Mouse (Mus musculus): ENCODE measurements around the gene Vat1l. TPM values are rescaled to one million over a fixed set of nuclear protein-coding genes. Genes with fewer than 3 reads are reported as not detected.

Gene Vat1l
- polyA plus RNA-seq, 1 experiment from 2014 or later = 18.7 TPM

- no peaks in the 10 kb centered on the region for H3K27me3 ChIP-seq
- ATAC-seq (ENCODE audit: low FRiP score, low read depth) = no peak
- no peaks in the 10 kb centered on the region for H3K36me3 ChIP-seq
Measured at GRCm38 (mm10) chr8:114363167-114363566, 157.8 kb downstream of the Vat1l start.

GRCm38 (mm10) chr8:114363656-114364055 is 158.2 kb downstream of the Vat1l start:
- no peaks in the 10 kb centered on the region for H3K27me3 ChIP-seq
- H3K36me3 ChIP-seq = no peaks in the 10 kb centered on the region
- H3K4me2 ChIP-seq (replicated peaks) = no peak overlapping the region
- H3K9me3 ChIP-seq = no peaks in the 10 kb centered on the region
- H3K9ac ChIP-seq (replicated peaks) = no peak overlapping the region
- peaks cover 3% of the 10 kb centered on the region; the same call in 1 of the 2 replicates for H3K4me1 ChIP-seq
- ATAC-seq (ENCODE audit: low FRiP score, low read depth) = no peak
- H3K4me3 ChIP-seq = no peak overlapping the region
- H3K27ac ChIP-seq (replicated peaks) = no peak overlapping the region
- 77% methylated on average over 8 of the region's 8 CpGs for WGBS

More at GRCm38 (mm10) chr8:114363167-114363566, 157.8 kb downstream of the Vat1l start:
- Histone ChIP-seq H3K9me3 (no peaks in the 10 kb centered on the region), H3K4me3 (no peak overlapping the region), H3K9ac (replicated peaks) (no peak overlapping the region), H3K4me1 (peaks cover 3% of the 10 kb centered on the region; the same call in 1 of the 2 replicates), H3K4me2 (replicated peaks) (no peak overlapping the region), H3K27ac (replicated peaks) (no peak overlapping the region)
- 67% methylated on average over 5 of the region's 5 CpGs for WGBS

- Histone ChIP-seq H3K9ac (replicated peaks) (no peak overlapping the region), H3K27ac (replicated peaks) (no peak overlapping the region), H3K4me1 (no peaks in the 10 kb centered on the region), H3K4me3 (no peak overlapping the region), H3K9me3 (no peaks in the 10 kb centered on the region), H3K4me2 (replicated peaks) (peak overlapping the region; percentile 16; the same call in 1 of the 2 replicates), H3K27me3 (no peaks in the 10 kb centered on the region), H3K36me3 (peaks cover 8% of the 10 kb centered on the region; the same call in 1 of the 2 replicates)
- no peak for ATAC-seq (ENCODE audit: low FRiP score, low read depth)
- WGBS = 46% methylated on average over 27 of the region's 27 CpGs
Measured at GRCm38 (mm10) chr8:114369038-114369976, 163.9 kb downstream of the Vat1l start.

GRCm38 (mm10) chr8:114374390-114374789 is 169.0 kb downstream of the Vat1l start:
- no peak for ATAC-seq (ENCODE audit: low FRiP score, low read depth)
- Histone ChIP-seq H3K27me3 (no peaks in the 10 kb centered on the region), H3K36me3 (peaks cover 8% of the 10 kb centered on the region; the same call in 1 of the 2 replicates), H3K4me2 (replicated peaks) (no peak overlapping the region), H3K9ac (replicated peaks) (no peak overlapping the region), H3K27ac (replicated peaks) (no peak overlapping the region), H3K4me3 (no peak overlapping the region), H3K9me3 (no peaks in the 10 kb centered on the region), H3K4me1 (no peaks in the 10 kb centered on the region)
- WGBS = 88% methylated on average over 6 of the region's 6 CpGs

GRCm38 (mm10) chr8:114384189-114384588 is 178.8 kb downstream of the Vat1l start:
- Histone ChIP-seq H3K27me3 (no peaks in the 10 kb centered on the region), H3K36me3 (no peaks in the 10 kb centered on the region), H3K4me3 (no peak overlapping the region), H3K9me3 (no peaks in the 10 kb centered on the region), H3K9ac (replicated peaks) (no peak overlapping the region), H3K4me1 (no peaks in the 10 kb centered on the region), H3K27ac (replicated peaks) (no peak overlapping the region), H3K4me2 (replicated peaks) (no peak overlapping the region)
- WGBS = 77% methylated on average over 3 of the region's 3 CpGs
- no peak for ATAC-seq (ENCODE audit: low FRiP score, low read depth)

- Histone ChIP-seq H3K27me3 (no peaks in the 10 kb centered on the region), H3K4me3 (no peak overlapping the region), H3K36me3 (no peaks in the 10 kb centered on the region), H3K9me3 (no peaks in the 10 kb centered on the region), H3K4me2 (replicated peaks) (no peak overlapping the region), H3K27ac (replicated peaks) (no peak overlapping the region), H3K9ac (replicated peaks) (no peak overlapping the region), H3K4me1 (no peaks in the 10 kb centered on the region)
- WGBS = 92% methylated on average over 4 of the region's 4 CpGs
- no peak for ATAC-seq (ENCODE audit: low FRiP score, low read depth)
Measured at GRCm38 (mm10) chr8:114387494-114387893, 182.1 kb downstream of the Vat1l start.

GRCm38 (mm10) chr8:114390465-114391254 is 185.2 kb downstream of the Vat1l start:
- no peak overlapping the region for H3K4me3 ChIP-seq
- no peak for ATAC-seq (ENCODE audit: low FRiP score, low read depth)
- no peak overlapping the region for H3K9ac ChIP-seq (replicated peaks)
- H3K4me2 ChIP-seq (replicated peaks) = no peak overlapping the region
- H3K27ac ChIP-seq (replicated peaks) = no peak overlapping the region
- H3K36me3 ChIP-seq = no peaks in the 10 kb centered on the region
- H3K27me3 ChIP-seq = no peaks in the 10 kb centered on the region
- no peaks in the 10 kb centered on the region for H3K4me1 ChIP-seq
- no peaks in the 10 kb centered on the region for H3K9me3 ChIP-seq
- 93% methylated on average over 12 of the region's 13 CpGs for WGBS

GRCm38 (mm10) chr8:114398326-114398725 is 192.9 kb downstream of the Vat1l start:
- Histone ChIP-seq H3K9ac (replicated peaks) (no peak overlapping the region), H3K4me2 (replicated peaks) (no peak overlapping the region), H3K36me3 (no peaks in the 10 kb centered on the region), H3K27ac (replicated peaks) (no peak overlapping the region), H3K4me3 (no peak overlapping the region), H3K9me3 (no peaks in the 10 kb centered on the region), H3K27me3 (no peaks in the 10 kb centered on the region), H3K4me1 (no peaks in the 10 kb centered on the region; the same call in 1 of the 2 replicates)
- no peak for ATAC-seq (ENCODE audit: low FRiP score, low read depth)
- WGBS = 93% methylated on average over 5 of the region's 5 CpGs

- no peaks in the 10 kb centered on the region for H3K36me3 ChIP-seq
- 96% methylated on average over 5 of the region's 5 CpGs for WGBS
- H3K4me1 ChIP-seq = no peaks in the 10 kb centered on the region; the same call in 1 of the 2 replicates
- no peak overlapping the region for H3K4me3 ChIP-seq
- H3K27ac ChIP-seq (replicated peaks) = no peak overlapping the region
- no peaks in the 10 kb centered on the region for H3K9me3 ChIP-seq
- ATAC-seq (ENCODE audit: low FRiP score, low read depth) = no peak
- no peaks in the 10 kb centered on the region for H3K27me3 ChIP-seq
- no peak overlapping the region for H3K9ac ChIP-seq (replicated peaks)
- no peak overlapping the region for H3K4me2 ChIP-seq (replicated peaks)
Measured at GRCm38 (mm10) chr8:114399273-114399672, 193.9 kb downstream of the Vat1l start.

- WGBS = 73% methylated on average over 7 of the region's 7 CpGs
- Histone ChIP-seq H3K27me3 (no peaks in the 10 kb centered on the region), H3K36me3 (no peaks in the 10 kb centered on the region), H3K9ac (replicated peaks) (no peak overlapping the region), H3K9me3 (no peaks in the 10 kb centered on the region), H3K4me1 (no peaks in the 10 kb centered on the region; the same call in 1 of the 2 replicates), H3K4me2 (replicated peaks) (no peak overlapping the region), H3K4me3 (no peak overlapping the region), H3K27ac (replicated peaks) (no peak overlapping the region)
- 0 out of 2 replicates have a peak, but pooled peaks have one; percentile 65 for ATAC-seq (ENCODE audit: low FRiP score, low read depth)
Measured at GRCm38 (mm10) chr8:114401679-114402078, 196.3 kb downstream of the Vat1l start.

- ATAC-seq (ENCODE audit: low FRiP score, low read depth) = no peak
- Histone ChIP-seq H3K9me3 (no peaks in the 10 kb centered on the region), H3K27ac (replicated peaks) (no peak overlapping the region), H3K9ac (replicated peaks) (no peak overlapping the region), H3K27me3 (no peaks in the 10 kb centered on the region), H3K4me1 (no peaks in the 10 kb centered on the region), H3K36me3 (no peaks in the 10 kb centered on the region), H3K4me3 (no peak overlapping the region), H3K4me2 (replicated peaks) (no peak overlapping the region)
- 84% methylated on average over 3 of the region's 3 CpGs for WGBS
Measured at GRCm38 (mm10) chr8:114411421-114411820, 206.0 kb downstream of the Vat1l start.

- no peak within 1 kb of the TSS for H3K4me3 ChIP-seq
- no peak for ATAC-seq (ENCODE audit: low FRiP score, low read depth)
- H3K27ac ChIP-seq (replicated peaks) = no peak within 1 kb of the TSS
- no peaks in the 10 kb centered on the region for H3K4me1 ChIP-seq
- H3K9me3 ChIP-seq = no peaks in the 10 kb centered on the region
- H3K27me3 ChIP-seq = 0 out of 2 replicates have a peak, but pooled peaks cover 4% of the 10 kb centered on the region
- no peak within 1 kb of the TSS for H3K4me2 ChIP-seq (replicated peaks)
- H3K9ac ChIP-seq (replicated peaks) = no peak within 1 kb of the TSS
- no peaks in the 10 kb centered on the region for H3K36me3 ChIP-seq
- 77% methylated on average over 8 of the region's 8 CpGs for WGBS
Measured at GRCm38 (mm10) chr8:114417786-114418185, 212.4 kb downstream of the Vat1l start, which contains the start of gene Clec3a. Gene Clec3a (plus strand): TSS chr8:114418086.

Measured in midbrain, embryonic 12.5 days (tissue).